Mouse (Mus musculus): ENCODE data around the gene Bcl9.

- no peak for TF ChIP-seq POLR2A (IDR thresholded peaks at IDR 0.05; ENCODE audit: borderline replicate concordance, control insufficient read depth, low read depth, low read length)
- TF ChIP-seq CTCF (IDR thresholded peaks at IDR 0.05; ENCODE audit: control insufficient read depth, insufficient read depth, low read length), result no peak
Measured at GRCm38 (mm10) chr3:97299885-97300284, 2.2 kb upstream of the Bcl9 start.

Data from bone marrow, adult 2 months (tissue).